Mouse (Mus musculus): ENCODE measurements around the gene Npas3.

GRCm38 (mm10) chr12:54067419-54067818 lies 818.9 kb downstream of the Npas3 start:
- TF ChIP-seq POLR2AphosphoS2 (IDR thresholded peaks at IDR 0.05; ENCODE audit: insufficient read length, low read depth), result no peak
- no peak for TF ChIP-seq MYOD1 (IDR thresholded peaks at IDR 0.05; ENCODE audit: control insufficient read depth in 1 of 3, insufficient read length in 2 of 3, low read depth in 2 of 3)
